Mouse (Mus musculus): Measurements from ENCODE around the gene Gm5447. TPM values are rescaled to one million over a fixed set of nuclear protein-coding genes. Genes with fewer than 3 reads are reported as not detected.

The Gm5447 gene
- polyA plus RNA-seq, 1 experiment from 2014 or later: not detected

GRCm38 (mm10) chr13:30976536-30977084 is 2.6 kb downstream of the Gm5447 start:
- Histone ChIP-seq H3K27ac (ENCODE audit: low read depth, low read length) (no peak overlapping the region), H3K4me1 (ENCODE audit: control insufficient read depth, insufficient read depth, low read length) (peaks cover 7% of the 10 kb centered on the region; the same call in 1 of the 2 replicates), H3K36me3 (ENCODE audit: control insufficient read depth, insufficient read depth, low read length) (no peaks in the 10 kb centered on the region), H3K4me2 (ENCODE audit: low read depth) (no peak overlapping the region), H3K9me3 (ENCODE audit: control insufficient read depth, low read length) (no peaks in the 10 kb centered on the region), H3K27me3 (ENCODE audit: control insufficient read depth, insufficient read depth, low read length) (no peaks in the 10 kb centered on the region), H3K9ac (ENCODE audit: low read length) (no peak overlapping the region), H3K4me3 (ENCODE audit: low read depth, low read length) (no peak overlapping the region)
- 61% methylated on average over 8 of the region's 8 CpGs for WGBS
- no peak for ATAC-seq (ENCODE audit: insufficient read depth, low FRiP score, low TSS enrichment)
- no peak for DNase-seq (ENCODE audit: low spot score)

- Histone ChIP-seq H3K4me3 (ENCODE audit: low read depth, low read length) (no peak overlapping the region), H3K9me3 (ENCODE audit: control insufficient read depth, low read length) (no peaks in the 10 kb centered on the region), H3K4me1 (ENCODE audit: control insufficient read depth, insufficient read depth, low read length) (peaks cover 4% of the 10 kb centered on the region; the same call in 1 of the 2 replicates), H3K36me3 (ENCODE audit: control insufficient read depth, insufficient read depth, low read length) (no peaks in the 10 kb centered on the region), H3K4me2 (ENCODE audit: low read depth) (no peak overlapping the region), H3K9ac (ENCODE audit: low read length) (no peak overlapping the region), H3K27me3 (ENCODE audit: control insufficient read depth, insufficient read depth, low read length) (no peaks in the 10 kb centered on the region), H3K27ac (ENCODE audit: low read depth, low read length) (no peak overlapping the region)
- DNase-seq (ENCODE audit: low spot score) (no peak), ATAC-seq (ENCODE audit: insufficient read depth, low FRiP score, low TSS enrichment) (no peak)
- WGBS: 65% methylated on average over 4 of the region's 4 CpGs
Measured at GRCm38 (mm10) chr13:30978224-30978623, 4.2 kb downstream of the Gm5447 start.

GRCm38 (mm10) chr13:30981666-30982065 is 7.7 kb downstream of the Gm5447 start:
- no peak overlapping the region for H3K4me3 ChIP-seq (ENCODE audit: low read depth, low read length)

GRCm38 (mm10) chr13:30985275-30985597 is 11.2 kb downstream of the Gm5447 start:
- H3K27ac ChIP-seq (ENCODE audit: low read depth, low read length): no peak overlapping the region
- 21% methylated on average over 13 of the region's 13 CpGs for WGBS
- H3K4me2 ChIP-seq (ENCODE audit: low read depth): peak overlapping the region; percentile 53
- H3K36me3 ChIP-seq (ENCODE audit: control insufficient read depth, insufficient read depth, low read length): no peaks in the 10 kb centered on the region
- ATAC-seq (ENCODE audit: insufficient read depth, low FRiP score, low TSS enrichment) (no peak), DNase-seq (ENCODE audit: low spot score) (no peak)
- H3K27me3 ChIP-seq (ENCODE audit: control insufficient read depth, insufficient read depth, low read length): 0 out of 2 replicates have a peak, but pooled peaks cover 5% of the 10 kb centered on the region
- H3K9me3 ChIP-seq (ENCODE audit: control insufficient read depth, low read length): no peaks in the 10 kb centered on the region
- H3K4me3 ChIP-seq (ENCODE audit: low read depth, low read length): peak overlapping the region; percentile 27
- peak overlapping the region; percentile 37 for H3K9ac ChIP-seq (ENCODE audit: low read length)
- H3K4me1 ChIP-seq (ENCODE audit: control insufficient read depth, insufficient read depth, low read length): no peaks in the 10 kb centered on the region

More at GRCm38 (mm10) chr13:30981666-30982065, 7.7 kb downstream of the Gm5447 start:
- H3K27me3 ChIP-seq (ENCODE audit: control insufficient read depth, insufficient read depth, low read length): 0 out of 2 replicates have a peak, but pooled peaks cover 4% of the 10 kb centered on the region
- no peaks in the 10 kb centered on the region for H3K9me3 ChIP-seq (ENCODE audit: control insufficient read depth, low read length)
- 70% methylated on average over 1 of the region's 1 CpGs for WGBS
- no peak overlapping the region for H3K9ac ChIP-seq (ENCODE audit: low read length)
- no peak overlapping the region for H3K27ac ChIP-seq (ENCODE audit: low read depth, low read length)
- DNase-seq (ENCODE audit: low spot score) (no peak), ATAC-seq (ENCODE audit: insufficient read depth, low FRiP score, low TSS enrichment) (no peak)
- H3K4me2 ChIP-seq (ENCODE audit: low read depth): no peak overlapping the region
- no peaks in the 10 kb centered on the region for H3K4me1 ChIP-seq (ENCODE audit: control insufficient read depth, insufficient read depth, low read length)
- H3K36me3 ChIP-seq (ENCODE audit: control insufficient read depth, insufficient read depth, low read length): no peaks in the 10 kb centered on the region

DNA sequence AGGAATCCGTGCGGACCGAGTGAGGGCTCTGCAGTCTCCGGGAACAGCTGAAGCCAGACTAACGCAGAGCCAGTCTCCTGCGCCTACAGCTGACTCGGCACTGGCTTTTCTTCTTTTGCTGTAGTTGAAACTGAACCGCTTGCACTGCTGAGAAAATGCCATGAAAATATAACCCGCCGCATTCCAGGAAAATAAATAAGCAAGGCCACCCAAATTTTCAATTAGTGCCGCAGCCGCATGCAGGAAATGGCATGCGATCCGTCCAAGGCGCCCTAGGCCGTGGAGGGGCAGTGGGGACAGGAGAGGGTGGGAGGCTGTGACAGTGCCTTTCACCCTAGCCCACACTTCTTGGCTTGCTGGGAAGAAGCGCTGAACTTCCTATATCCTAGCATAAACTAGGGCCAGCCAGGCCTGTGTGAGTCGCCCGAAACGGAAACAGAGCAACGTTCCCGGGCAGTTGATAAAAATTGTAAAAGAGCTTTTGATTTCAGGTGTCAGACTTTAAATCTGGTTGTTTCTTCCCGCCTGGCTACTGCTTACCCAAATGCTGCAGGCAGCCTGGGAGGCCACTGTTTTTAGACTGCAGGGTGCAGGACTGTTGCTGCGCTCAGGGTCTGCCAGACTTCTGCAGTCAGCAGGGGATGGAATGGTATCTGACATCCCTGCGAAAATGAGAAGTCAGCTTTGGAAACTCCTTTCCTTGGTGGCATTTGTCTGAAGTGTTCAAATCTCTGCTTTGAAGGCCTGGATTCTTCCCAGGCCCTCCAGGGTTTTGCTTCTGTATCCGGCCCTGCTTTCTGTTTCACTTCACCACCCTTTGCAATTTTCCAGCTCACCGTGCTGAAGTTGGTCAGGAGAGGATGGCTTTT is 11.8 kb downstream of the Gm5447 start:
- peak overlapping the region; percentile 27 for H3K4me3 ChIP-seq (ENCODE audit: low read depth, low read length)
- peak overlapping the region; percentile 37 for H3K9ac ChIP-seq (ENCODE audit: low read length)
- H3K4me1 ChIP-seq (ENCODE audit: control insufficient read depth, insufficient read depth, low read length): no peaks in the 10 kb centered on the region
- ATAC-seq (ENCODE audit: insufficient read depth, low FRiP score, low TSS enrichment): peak; percentile 69
- H3K9me3 ChIP-seq (ENCODE audit: control insufficient read depth, low read length): no peaks in the 10 kb centered on the region
- H3K36me3 ChIP-seq (ENCODE audit: control insufficient read depth, insufficient read depth, low read length): no peaks in the 10 kb centered on the region
- 0 out of 2 replicates have a peak, but pooled peaks cover 5% of the 10 kb centered on the region for H3K27me3 ChIP-seq (ENCODE audit: control insufficient read depth, insufficient read depth, low read length)
- peak overlapping the region; percentile 53 for H3K4me2 ChIP-seq (ENCODE audit: low read depth)
- DNase-seq (ENCODE audit: low spot score): peak; percentile 54
- no peak overlapping the region for H3K27ac ChIP-seq (ENCODE audit: low read depth, low read length)
- 23% methylated on average over 27 of the region's 27 CpGs for WGBS

DNA sequence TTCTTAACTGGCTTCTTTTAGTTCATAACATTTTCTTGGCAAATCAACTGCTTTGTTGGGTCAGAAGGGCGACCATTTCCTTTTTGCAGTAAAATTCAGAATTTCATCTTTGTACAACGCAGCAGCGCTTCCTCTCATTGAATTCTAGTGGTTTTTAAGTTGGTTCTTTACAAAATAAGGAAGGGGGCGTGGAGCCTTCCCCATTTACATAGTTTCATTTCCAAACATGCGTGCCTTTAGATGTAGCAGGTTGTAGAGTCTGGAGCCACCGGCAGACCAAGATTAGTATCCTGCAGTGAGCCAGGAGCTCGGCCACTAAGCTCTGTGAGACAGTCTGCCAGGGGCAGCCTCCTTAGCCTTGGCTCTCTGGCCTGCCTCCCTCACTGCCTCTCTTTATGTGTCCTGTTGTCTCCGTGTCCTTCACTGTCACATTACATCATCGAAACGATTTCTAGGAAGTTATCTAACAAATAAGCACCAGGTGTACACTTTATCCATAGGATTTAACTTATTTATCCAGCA is 13.0 kb downstream of the Gm5447 start:
- no peak overlapping the region for H3K27ac ChIP-seq (ENCODE audit: low read depth, low read length)
- 77% methylated on average over 10 of the region's 10 CpGs for WGBS
- H3K9ac ChIP-seq (ENCODE audit: low read length): no peak overlapping the region
- no peaks in the 10 kb centered on the region for H3K36me3 ChIP-seq (ENCODE audit: control insufficient read depth, insufficient read depth, low read length)
- 0 out of 2 replicates have a peak, but pooled peaks cover 5% of the 10 kb centered on the region for H3K27me3 ChIP-seq (ENCODE audit: control insufficient read depth, insufficient read depth, low read length)
- H3K4me2 ChIP-seq (ENCODE audit: low read depth): no peak overlapping the region
- ATAC-seq (ENCODE audit: insufficient read depth, low FRiP score, low TSS enrichment) (no peak), DNase-seq (ENCODE audit: low spot score) (no peak)
- no peak overlapping the region for H3K4me3 ChIP-seq (ENCODE audit: low read depth, low read length)
- H3K4me1 ChIP-seq (ENCODE audit: control insufficient read depth, insufficient read depth, low read length): no peaks in the 10 kb centered on the region
- H3K9me3 ChIP-seq (ENCODE audit: control insufficient read depth, low read length): no peaks in the 10 kb centered on the region

GRCm38 (mm10) chr13:30987686-30988085 is 13.7 kb downstream of the Gm5447 start:
- H3K9me3 ChIP-seq (ENCODE audit: control insufficient read depth, low read length): no peaks in the 10 kb centered on the region
- no peak overlapping the region for H3K4me3 ChIP-seq (ENCODE audit: low read depth, low read length)
- H3K27me3 ChIP-seq (ENCODE audit: control insufficient read depth, insufficient read depth, low read length): 0 out of 2 replicates have a peak, but pooled peaks cover 5% of the 10 kb centered on the region
- H3K36me3 ChIP-seq (ENCODE audit: control insufficient read depth, insufficient read depth, low read length): no peaks in the 10 kb centered on the region
- H3K27ac ChIP-seq (ENCODE audit: low read depth, low read length): no peak overlapping the region
- no peak for ATAC-seq (ENCODE audit: insufficient read depth, low FRiP score, low TSS enrichment)
- DNase-seq (ENCODE audit: low spot score): no peak
- 80% methylated on average over 2 of the region's 2 CpGs for WGBS
- no peak overlapping the region for H3K9ac ChIP-seq (ENCODE audit: low read length)
- no peak overlapping the region for H3K4me2 ChIP-seq (ENCODE audit: low read depth)
- H3K4me1 ChIP-seq (ENCODE audit: control insufficient read depth, insufficient read depth, low read length): no peaks in the 10 kb centered on the region

DNA sequence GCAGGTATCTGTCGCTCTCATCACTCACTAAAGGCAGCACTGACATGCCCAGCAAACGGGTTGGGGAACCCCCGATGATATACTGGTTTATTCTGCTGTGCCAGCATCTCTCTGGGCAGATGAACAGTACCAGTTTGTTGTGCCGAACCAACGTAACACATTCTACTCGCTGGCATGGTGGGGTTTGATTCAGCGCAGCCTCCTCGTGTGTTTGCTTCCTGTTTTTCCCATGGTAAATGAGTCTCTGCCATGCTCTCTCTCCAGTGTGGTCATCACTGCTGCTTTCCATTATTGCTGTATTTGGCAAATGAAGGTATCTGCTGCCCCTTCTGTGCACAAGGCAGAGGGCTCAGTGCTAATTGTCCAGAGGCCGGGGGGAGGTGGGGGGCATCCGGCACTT is 15.7 kb downstream of the Gm5447 start:
- Histone ChIP-seq H3K4me2 (ENCODE audit: low read depth) (no peak overlapping the region), H3K4me1 (ENCODE audit: control insufficient read depth, insufficient read depth, low read length) (no peaks in the 10 kb centered on the region), H3K36me3 (ENCODE audit: control insufficient read depth, insufficient read depth, low read length) (no peaks in the 10 kb centered on the region), H3K27ac (ENCODE audit: low read depth, low read length) (no peak overlapping the region), H3K9me3 (ENCODE audit: control insufficient read depth, low read length) (no peaks in the 10 kb centered on the region), H3K27me3 (ENCODE audit: control insufficient read depth, insufficient read depth, low read length) (0 out of 2 replicates have a peak, but pooled peaks cover 5% of the 10 kb centered on the region), H3K4me3 (ENCODE audit: low read depth, low read length) (no peak overlapping the region), H3K9ac (ENCODE audit: low read length) (no peak overlapping the region)
- 84% methylated on average over 10 of the region's 10 CpGs for WGBS
- DNase-seq (ENCODE audit: low spot score) (no peak), ATAC-seq (ENCODE audit: insufficient read depth, low FRiP score, low TSS enrichment) (no peak)
